Mouse (Mus musculus): ENCODE measurements around the gene Maged1. TPM values are rescaled to one million over a fixed set of nuclear protein-coding genes. Genes with fewer than 3 reads are reported as not detected.
"Not testable (repeated sequence)": the region's sequence is repeated elsewhere in the genome, so short reads cannot be mapped to it uniquely, and the experiment has no call there.

The Maged1 gene
- 100 to 1,000 TPM; 485 to 545 TPM for total RNA-seq (2021)

- peak; percentile 78 for DNase-seq (ENCODE audit: extremely low spot score in 1 of 2, low spot score in 1 of 2)
Measured at GRCm38 (mm10) chrX:94541918-94542355, at the start of gene Maged1. Gene Maged1, minus strand, starts transcription at chrX:94542143.

GRCm38 (mm10) chrX:94580251-94580650, 38.3 kb upstream of the Maged1 start:
- DNase-seq (ENCODE audit: extremely low spot score in 1 of 2, low spot score in 1 of 2), result no peak

GRCm38 (mm10) chrX:94564694-94565093, 22.8 kb upstream of the Maged1 start:
- no peak for DNase-seq (ENCODE audit: extremely low spot score in 1 of 2, low spot score in 1 of 2)

GRCm38 (mm10) chrX:94562392-94562791, 20.4 kb upstream of the Maged1 start:
- DNase-seq (ENCODE audit: extremely low spot score in 1 of 2, low spot score in 1 of 2), result no peak

GRCm38 (mm10) chrX:94548227-94548626, 6.3 kb upstream of the Maged1 start:
- DNase-seq (ENCODE audit: extremely low spot score in 1 of 2, low spot score in 1 of 2), result no peak

- no peak for DNase-seq (ENCODE audit: extremely low spot score in 1 of 2, low spot score in 1 of 2)
Measured at GRCm38 (mm10) chrX:94545941-94546340, 4.0 kb upstream of the Maged1 start.

GRCm38 (mm10) chrX:94544923-94545322, 3.0 kb upstream of the Maged1 start:
- peak in 1 of 2 experiments; percentile 17 for DNase-seq (ENCODE audit: extremely low spot score in 1 of 2, low spot score in 1 of 2)

- no peak for DNase-seq (ENCODE audit: extremely low spot score in 1 of 2, low spot score in 1 of 2)
Measured at GRCm38 (mm10) chrX:94542536-94542935, 593 bp upstream of the Maged1 start.

GRCm38 (mm10) chrX:94541206-94541605, 737 bp downstream of the Maged1 start:
- DNase-seq (ENCODE audit: extremely low spot score in 1 of 2, low spot score in 1 of 2), result no peak

- DNase-seq (ENCODE audit: extremely low spot score in 1 of 2, low spot score in 1 of 2), result peak in 1 of 2 experiments; percentile 49
Measured at GRCm38 (mm10) chrX:94540341-94541201, 1.4 kb downstream of the Maged1 start.

- DNase-seq (ENCODE audit: extremely low spot score in 1 of 2, low spot score in 1 of 2), result no peak
Measured at GRCm38 (mm10) chrX:94534346-94534745, 7.6 kb downstream of the Maged1 start.

- DNase-seq (ENCODE audit: extremely low spot score in 1 of 2, low spot score in 1 of 2), result no peak
Measured at GRCm38 (mm10) chrX:94530301-94530700, 11.6 kb downstream of the Maged1 start.

GRCm38 (mm10) chrX:94522166-94522565, 19.8 kb downstream of the Maged1 start:
- no peak for DNase-seq (ENCODE audit: extremely low spot score in 1 of 2, low spot score in 1 of 2)

- DNase-seq (ENCODE audit: extremely low spot score in 1 of 2, low spot score in 1 of 2), result no peak
Measured at GRCm38 (mm10) chrX:94508442-94508819, 33.5 kb downstream of the Maged1 start.

- not testable (repeated sequence) for DNase-seq (ENCODE audit: extremely low spot score in 1 of 2, low spot score in 1 of 2)
Measured at GRCm38 (mm10) chrX:94507698-94508441, 34.1 kb downstream of the Maged1 start.

GRCm38 (mm10) chrX:94486001-94486792, 55.7 kb downstream of the Maged1 start:
- DNase-seq (ENCODE audit: extremely low spot score in 1 of 2, low spot score in 1 of 2), result no peak

Other genes with a start within 250 kb of the Maged1 start
- gene Fam90a1b, start 175.4 kb downstream of the Maged1 start, total RNA-seq (2021), result under 1 TPM; 0.19 to 0.20 TPM
- gene Apoo, start 175.0 kb downstream of the Maged1 start, total RNA-seq (2021), result 10 to 100 TPM; 68.3 to 71.4 TPM
- 10 to 100 TPM; 37.6 to 40.1 TPM for gene Gspt2, start 93.9 kb upstream of the Maged1 start, total RNA-seq (2021)
- 10 to 100 TPM; 16.3 to 19.0 TPM for gene Zxdb, start 182.4 kb upstream of the Maged1 start, total RNA-seq (2021)